Mouse (Mus musculus): ENCODE measurements around the gene Spic.

Spic gene

DNA sequence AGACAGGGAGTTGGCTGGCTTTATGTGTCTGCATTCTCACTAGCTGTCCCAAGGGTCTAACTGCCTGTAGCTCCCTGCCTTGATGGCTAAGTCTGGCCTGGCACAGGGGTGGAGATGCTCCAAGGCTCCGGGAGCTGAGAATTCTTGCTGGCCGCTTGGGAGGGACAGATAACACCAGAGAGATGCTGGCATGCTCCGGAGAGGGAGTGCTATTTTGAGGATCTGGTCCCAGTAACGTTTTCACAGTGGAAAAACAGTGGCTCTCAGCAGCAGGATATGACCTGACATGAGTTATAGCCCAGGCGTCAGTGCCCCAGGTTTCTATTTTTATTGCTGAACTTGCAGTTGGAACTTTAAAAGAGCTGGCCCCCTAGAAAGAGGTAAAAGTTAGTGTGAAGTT, 39.4 kb downstream of the Spic start:
- DNase-seq (ENCODE audit: low spot score): no peak

DNA sequence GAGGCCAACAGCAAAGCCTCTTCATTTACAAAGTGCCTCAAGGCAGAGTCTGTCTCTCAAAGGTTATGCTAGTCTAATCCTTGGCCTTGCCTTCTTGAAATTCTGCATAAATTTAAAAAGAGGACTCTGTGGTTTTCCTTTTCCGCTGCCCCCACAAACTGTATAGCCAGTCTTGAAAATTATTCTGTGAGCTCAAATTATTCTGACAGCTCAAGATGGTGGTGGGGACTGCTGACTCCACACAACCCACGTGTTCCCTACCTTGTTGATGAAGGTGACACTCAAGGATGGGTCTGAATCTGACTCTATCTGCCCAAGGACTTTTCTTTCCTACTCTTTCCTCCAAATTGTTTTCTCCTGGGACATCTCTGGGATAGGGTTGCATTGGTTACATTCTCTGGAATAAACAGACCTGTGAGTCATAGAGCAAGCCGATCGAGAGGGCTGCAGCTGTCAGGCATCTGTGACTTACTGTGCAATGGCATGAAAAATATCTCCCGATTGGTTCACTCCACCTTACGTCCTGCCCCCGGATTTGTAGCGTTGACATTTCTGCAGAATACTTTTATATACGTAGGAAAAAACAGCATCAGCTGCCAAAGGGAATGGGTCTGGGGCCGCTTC, 53.4 kb downstream of the Spic start:
- DNase-seq (ENCODE audit: low spot score): no peak

DNA sequence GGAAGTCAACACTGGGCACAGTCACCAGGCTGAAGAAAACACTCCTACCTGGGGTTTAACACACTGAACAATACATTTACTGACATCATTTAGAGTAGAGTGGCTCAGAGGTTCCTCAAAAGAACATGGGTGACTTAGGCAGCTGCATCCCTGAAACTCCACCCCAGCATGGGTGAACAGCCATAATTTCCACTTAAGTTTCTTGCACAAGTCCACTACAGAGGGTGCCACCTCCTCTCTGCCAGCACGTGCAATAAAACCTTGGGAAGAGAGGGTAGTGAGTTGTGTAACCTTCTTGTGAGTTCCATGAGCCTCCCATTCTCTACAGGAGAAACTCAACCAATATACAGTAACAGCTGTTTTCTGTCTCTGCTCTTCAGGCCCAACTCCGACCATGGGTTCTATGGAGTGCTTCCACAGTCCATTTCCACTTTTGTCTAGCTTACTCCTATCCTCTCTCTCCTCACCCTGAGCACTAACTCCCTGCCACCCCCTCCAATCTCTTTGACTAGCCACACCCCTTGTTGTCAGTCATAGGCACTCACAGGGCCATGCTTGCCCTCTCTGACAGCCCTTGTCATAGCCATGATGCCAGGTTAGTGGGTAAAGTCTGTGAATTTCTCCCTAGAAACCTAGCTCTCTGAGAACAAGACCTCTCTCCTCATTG, 54.0 kb downstream of the Spic start:
- no peak for DNase-seq (ENCODE audit: low spot score)

GRCm38 (mm10) chr10:88627052-88627451, 57.8 kb downstream of the Spic start:
- DNase-seq (ENCODE audit: low spot score): no peak

- no peak for DNase-seq (ENCODE audit: low spot score)
Observed at GRCm38 (mm10) chr10:88626176-88626575, 58.6 kb downstream of the Spic start.
